Mouse (Mus musculus) heart, postnatal 36 days (tissue): ENCODE data around the gene Srrd. TPM values are rescaled to one million over a fixed set of nuclear protein-coding genes. Genes with fewer than 3 reads are reported as not detected.
A peak's percentile ranks its signal among the peaks of the same experiment; 100 is the strongest.

Experiments used
- DNase-seq, 2 experiments: peaks; one replicate each; pipeline ENCODE4 v3.0.0; 2021 to 2022
- intact Hi-C: fragments of 180-260 bp; cut with DNase I; formaldehyde crosslinking; loops from one replicate; pipeline ENCODE4 v1.15.1; 2025
- total RNA-seq, 2 experiments: library from RNA; stranded (reverse); gene quantifications; 2 replicates each; pipeline ENCODE4 v1.2.3; 2021

The Srrd gene
- total RNA-seq, 2 experiments from 2014 or later: 6.5 to 7.0 TPM

DNA sequence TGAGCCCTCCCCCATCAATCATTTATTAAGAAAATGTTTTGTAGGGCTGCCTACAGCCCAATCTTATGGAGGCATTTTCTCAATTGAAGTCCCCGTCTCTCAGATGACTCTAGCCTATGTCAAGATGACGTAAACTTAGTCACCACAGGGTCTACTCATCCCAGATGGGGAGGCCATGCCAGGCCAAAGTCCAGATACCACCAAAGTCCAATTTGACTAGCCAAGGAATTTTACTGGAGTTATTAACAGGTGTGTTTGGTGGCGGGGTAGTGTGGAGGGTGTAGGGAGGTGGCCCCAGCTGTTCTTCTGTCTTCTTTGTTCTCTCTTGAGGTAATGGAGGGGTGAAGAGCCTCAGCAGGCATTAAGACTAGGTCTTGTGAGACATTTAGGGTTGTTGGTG lies 17.2 kb upstream of the Srrd start:
- no peak for DNase-seq
- intact Hi-C loops: no loop called here

DNA sequence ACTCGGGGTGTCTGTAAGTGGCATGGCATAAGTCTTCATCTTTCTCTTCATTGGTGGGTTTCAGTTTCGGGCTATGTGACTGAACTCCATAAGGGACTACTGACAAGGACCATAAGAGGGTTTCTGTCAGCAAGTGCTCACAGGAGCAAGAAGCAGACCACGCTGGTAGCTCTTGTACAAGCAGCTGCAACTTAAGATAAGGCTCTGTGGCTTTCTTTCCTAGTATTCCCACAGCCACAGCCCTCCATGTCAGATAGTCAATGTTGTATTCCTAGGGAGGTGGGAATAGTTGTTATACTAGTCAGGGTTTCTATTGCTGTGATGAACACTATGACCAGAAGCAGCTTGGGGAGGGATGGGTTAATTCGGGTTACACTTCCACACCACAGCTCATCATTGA lies 16.7 kb upstream of the Srrd start:
- DNase-seq: no peak
- intact Hi-C loops: no loop called here

DNA sequence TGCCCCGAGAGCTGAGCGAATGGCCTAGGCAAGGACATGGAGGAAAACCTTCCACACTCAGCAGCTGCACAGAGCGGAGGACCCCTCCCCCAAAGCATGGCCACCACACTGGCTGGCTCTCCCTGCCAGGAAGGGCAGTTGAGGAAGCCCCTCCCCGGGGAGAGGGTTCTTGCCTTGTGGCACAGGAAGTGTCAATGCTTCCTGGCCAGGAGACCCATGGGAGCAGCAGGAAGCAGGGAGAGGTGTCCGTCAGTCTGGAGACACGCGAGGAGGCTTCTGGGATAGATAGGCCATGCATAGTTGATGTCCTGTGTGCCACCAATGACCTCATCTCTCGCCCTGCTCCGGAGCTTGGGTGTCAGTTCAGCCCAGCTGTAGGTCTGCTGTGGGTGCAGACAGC lies 13.5 kb upstream of the Srrd start:
- intact Hi-C loops: loop anchor here (1.0 kb wide), 1 partner anchor 85 kb away; no protein-coding TSS in a partner anchor
- DNase-seq: peak in 1 of 2 experiments; percentile 11

DNA sequence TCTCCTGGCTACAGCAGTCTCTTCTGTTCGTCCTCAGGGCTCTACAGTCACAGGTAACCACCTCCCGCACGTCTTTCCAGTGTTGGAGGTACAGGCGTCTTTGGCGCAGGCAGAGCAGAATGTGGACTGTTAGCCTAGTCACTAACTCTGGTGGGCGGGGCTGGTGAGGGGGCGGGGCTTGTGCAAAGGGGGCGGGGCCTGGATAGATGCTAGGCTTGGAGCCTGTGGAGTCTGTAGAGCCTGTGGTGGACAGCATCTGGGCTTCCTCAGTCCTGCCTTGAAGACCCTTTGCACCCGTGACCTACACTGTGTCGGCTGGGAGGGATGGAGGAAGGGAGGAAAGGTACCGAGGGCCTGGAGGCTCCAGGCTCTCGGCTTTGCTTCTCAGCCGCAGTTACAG lies 13.1 kb upstream of the Srrd start, which contains the start of gene Gm6583:
Gm6583 (minus strand) TSS at position 124 of the 400 bp plus-strand sequence.
- intact Hi-C loops: loop anchor here (1.0 kb wide), 1 partner anchor 85 kb away; no protein-coding TSS in a partner anchor

DNA sequence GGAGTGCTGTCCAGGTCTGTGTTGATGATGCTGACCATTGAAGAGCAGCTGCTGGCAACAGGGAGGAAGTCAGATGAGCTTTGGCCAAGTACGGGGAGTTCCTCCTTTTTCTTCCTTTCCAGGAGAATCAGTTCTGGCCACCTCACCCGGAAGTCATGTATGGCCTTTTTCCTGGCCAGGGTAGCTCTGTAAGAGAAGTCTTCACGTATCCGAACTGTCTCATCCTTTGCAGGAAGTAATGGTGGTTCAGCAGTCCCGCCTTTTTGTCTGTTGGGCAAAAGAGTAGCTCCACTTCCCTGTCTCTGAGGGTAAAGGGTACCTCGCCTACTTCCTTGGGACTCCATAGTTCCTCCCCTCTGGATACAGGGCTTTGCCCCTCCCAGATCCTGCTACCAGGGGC lies 12.7 kb upstream of the Srrd start:
- DNase-seq: peak in 1 of 2 experiments; percentile 16
- intact Hi-C loops: no loop called here

More for the DNA sequence above, 13.1 kb upstream of the Srrd start, which contains the start of gene Gm6583:
- DNase-seq: no peak

DNA sequence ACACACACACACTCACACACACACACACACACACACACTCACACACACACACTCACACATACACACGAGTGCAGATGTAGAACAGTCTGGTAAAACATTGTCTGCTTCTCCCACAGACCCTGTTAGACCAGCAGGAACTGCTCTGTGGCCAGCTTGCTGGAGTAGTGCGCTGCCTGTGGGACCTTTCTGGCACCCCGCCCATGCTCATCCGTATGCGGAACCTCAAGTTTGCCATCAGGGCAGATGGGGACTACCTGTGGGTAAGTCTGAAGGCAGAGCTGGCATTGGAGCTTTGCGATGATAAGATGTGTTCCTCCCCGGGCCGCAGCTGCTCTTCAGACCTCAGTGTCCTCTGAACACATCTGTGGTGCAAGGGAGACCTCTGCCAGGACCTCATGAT lies 6.3 kb upstream of the Srrd start:
- no peak for DNase-seq
- intact Hi-C loops: no loop called here

DNA sequence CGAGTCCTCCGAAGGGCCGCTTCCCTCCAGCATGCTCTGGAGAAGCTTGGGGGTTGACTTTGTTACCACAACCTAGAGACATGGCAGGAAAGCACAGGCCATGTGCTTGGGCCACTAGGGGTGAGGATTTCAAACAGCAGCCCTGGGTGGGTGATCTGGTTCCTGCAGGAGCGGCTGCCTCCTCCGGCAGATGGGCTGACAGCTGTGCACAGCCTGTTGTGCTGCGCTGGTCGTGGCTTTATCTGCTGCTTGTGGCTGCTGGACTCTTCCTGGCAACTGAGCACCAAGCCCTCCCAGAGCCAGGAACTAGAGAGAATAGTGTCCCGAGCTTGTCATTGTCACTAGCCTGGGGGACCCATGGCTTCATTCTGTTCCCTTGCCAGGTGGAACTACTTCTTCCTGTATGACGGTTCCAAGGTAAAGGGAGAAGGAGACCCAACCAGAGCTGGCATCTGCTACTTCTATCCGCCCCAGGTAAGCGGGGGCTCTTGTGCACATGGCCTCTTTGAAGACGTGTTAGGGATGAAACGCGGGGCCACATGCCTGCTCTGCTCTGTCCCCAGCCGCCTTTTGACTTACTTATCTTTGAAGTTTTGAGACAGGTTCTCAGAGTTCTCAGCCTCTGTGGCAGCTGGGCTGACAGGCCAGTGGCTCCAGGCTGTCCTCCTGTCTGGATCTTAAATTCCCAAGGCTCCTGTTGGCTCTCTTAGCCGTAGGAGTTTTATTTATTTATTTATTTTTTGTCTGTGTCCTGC lies 3.5 kb upstream of the Srrd start:
- intact Hi-C loops: no loop called here

DNA sequence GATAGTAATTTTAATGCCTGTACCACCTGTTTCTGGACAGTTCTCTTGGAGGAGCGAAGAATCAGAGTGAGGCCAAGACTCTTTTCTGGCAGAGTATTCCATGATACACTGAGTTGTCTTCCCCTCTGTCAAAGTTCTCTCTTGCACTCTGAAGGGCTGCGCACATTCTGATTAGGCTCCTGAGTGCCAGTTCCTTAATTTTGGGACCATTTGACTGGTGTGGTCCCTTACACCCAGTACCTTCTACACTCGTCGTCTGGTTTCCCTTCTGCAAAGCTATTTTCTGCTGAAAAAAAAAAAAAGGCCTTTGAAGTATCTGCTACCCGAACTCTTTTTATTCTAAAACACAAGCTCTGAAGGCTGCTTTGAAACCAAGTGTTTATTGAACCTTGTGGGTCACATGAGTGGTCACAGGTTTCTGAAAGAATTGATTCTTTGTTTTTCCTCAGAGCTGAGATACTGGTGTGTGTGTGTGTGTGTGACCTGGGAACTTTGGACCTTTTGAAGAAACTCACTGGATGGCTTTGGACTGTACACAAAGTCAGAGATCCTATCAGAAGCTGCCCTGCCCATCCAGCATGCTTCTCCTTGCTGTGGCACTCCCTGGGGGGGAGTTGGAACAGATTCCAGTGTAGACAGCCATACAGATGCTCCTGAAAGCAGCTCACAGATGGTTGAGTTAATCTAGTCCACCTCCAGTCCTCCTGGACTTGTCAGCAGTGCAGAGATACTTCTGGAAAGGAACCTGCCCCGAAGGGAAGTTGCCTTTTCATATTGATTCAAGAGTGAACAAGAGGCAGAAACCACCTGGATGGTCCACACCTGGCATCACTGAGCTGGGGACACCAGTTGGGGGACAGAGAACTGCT lies 1.5 kb upstream of the Srrd start:
- intact Hi-C loops: loop anchor here (5.0 kb wide), 2 partner anchors 67 to 83 kb away; partner anchors contain the start of gene Tpst2
- DNase-seq: no peak

More for the DNA sequence above, 3.5 kb upstream of the Srrd start:
- peak in 1 of 2 experiments; percentile 11 for DNase-seq

DNA sequence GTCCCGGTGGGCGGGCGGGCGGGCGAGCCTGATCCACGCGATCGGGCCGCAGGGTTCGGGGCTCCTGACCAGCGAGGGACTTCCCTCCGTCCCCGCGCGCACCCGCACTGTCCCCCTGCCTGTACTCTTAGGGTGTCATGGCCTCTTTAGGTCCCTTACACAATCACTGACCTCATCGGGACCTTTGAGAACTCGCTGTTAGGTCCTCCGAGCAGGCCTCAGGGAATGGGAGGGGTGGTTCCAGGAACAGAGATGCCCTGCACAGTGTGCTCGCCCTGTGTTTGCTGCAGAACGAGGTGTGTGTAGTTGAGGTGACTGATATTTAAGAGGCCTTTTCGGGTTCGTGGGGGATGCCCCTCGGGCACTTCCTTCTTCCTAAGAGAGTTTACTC lies 360 bp upstream of the Srrd start:
- no peak for DNase-seq

DNA sequence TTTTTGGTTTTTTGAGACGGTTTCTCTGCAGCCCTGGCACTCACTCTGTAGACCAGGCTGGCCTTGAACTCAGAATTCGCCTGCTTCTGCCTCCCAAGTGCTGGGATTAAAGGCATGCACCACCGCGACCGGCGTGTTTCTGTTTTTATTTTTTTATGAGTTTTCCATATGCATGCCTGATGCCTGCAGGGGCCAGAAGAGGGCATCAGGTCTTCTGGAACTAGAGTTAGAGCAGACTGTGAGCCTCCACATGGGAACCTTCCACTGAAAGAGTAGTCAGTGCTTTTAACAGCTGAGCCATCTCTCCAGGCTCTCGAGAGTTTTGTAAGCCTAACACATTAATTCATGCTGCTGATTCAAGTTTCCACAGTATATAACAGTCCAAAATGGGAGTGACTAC lies 3.6 kb downstream of the Srrd start:
- DNase-seq: no peak
- intact Hi-C loops: no loop called here

More for the DNA sequence above, 360 bp upstream of the Srrd start:
- intact Hi-C loops: loop anchor here (5.0 kb wide), 2 partner anchors 66 to 84 kb away; partner anchors contain the start of gene Tpst2

DNA sequence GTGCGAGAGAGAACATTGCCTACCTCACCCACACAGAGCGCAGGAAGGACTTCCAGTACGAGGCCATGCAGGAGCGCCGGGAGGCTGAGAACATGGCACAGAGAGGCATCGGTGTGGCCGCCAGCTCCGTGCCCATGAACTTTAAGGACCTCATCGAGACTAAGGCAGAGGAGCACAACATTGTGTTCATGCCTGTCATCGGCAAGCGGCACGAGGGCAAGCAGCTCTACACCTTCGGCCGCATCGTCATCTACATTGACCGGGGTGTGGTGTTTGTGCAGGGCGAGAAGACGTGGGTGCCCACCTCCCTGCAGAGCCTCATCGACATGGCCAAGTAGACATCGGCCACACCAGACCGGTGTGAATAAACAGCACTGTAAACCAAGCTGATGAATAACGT lies 5.8 kb downstream of the Srrd start:
- intact Hi-C loops: no loop called here
- no peak for DNase-seq

DNA sequence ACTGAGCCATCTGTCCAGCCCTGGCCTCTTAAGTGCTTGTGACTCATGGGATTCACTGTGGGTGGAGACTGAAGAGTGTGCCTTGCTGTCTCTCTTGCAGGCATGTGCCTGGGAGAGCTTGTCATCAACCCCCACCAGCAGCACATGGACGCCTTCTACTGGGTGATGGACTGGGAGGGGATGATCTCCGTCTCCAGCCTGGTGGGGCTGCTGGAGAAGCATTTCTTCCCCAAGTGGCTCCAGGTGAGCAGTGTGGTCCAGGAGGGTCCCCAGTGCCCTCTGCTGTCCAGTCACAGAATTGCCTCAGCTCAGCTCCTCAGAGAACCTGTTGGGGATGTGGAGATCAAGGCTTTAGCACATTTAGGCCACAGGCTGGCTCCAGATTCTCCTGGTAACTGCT lies 7.4 kb downstream of the Srrd start:
- peak; percentile 54 to 71 for DNase-seq
- intact Hi-C loops: loop anchor here (1.0 kb wide), 1 partner anchor 95 kb away; no protein-coding TSS in a partner anchor

DNA sequence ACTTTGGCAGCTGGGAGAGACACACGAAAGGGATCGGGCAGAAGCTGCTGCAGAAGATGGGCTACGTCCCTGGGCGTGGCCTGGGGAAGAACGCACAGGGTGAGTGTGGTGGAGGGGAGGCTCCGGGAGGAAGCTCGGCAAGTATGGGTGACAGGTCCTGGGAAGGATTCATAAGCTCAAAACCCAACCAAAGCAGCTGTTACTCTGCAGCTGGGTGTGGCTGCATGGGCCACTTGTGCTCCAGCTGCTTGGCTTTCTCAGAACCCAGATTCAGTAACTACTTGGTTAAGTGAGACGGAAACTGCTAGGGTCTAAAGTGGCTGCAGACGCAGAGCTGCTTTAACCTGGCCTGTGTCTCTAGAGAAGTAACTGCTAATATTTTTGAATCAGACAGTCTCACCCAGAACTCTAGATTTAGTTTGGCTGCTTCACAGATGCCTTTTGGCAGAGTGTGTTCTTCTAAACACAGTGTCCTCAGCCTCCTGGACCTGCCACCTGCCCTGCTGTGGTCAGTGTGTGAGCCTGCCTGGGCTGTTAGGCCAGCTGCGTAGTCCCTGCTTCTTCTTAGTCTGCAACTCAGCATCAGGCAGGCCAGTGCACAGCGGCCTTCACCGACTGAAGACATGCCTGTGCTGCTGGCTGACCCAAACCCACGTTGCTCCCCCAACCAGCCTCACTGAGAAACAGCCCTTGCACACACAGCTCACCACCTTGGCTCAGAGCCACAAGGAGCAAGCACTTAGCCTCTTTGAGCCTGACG lies 12.9 kb downstream of the Srrd start:
- DNase-seq: no peak
- intact Hi-C loops: no loop called here

DNA sequence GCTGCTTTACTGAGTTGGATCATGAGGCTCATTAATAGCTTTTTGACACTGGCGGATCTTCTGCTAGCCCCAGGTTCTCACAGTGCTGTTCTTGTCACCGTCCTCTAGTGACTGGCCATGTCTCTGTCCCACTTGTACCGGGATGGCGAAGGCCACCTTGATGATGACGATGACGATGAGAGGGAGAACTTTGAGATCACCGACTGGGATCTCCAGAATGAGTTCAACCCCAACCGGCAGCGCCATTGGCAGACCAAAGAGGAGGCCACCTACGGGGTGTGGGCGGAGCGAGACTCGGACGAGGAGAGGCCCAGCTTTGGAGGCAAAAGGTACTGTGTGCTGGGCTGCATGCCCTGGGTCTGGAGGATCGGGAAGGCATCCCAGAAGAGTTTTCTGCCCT lies 15.0 kb downstream of the Srrd start:
- no peak for DNase-seq
- intact Hi-C loops: loop anchor here (2.0 kb wide), 2 partner anchors 51 to 87 kb away; partner anchors contain the start of gene Tpst2

DNA sequence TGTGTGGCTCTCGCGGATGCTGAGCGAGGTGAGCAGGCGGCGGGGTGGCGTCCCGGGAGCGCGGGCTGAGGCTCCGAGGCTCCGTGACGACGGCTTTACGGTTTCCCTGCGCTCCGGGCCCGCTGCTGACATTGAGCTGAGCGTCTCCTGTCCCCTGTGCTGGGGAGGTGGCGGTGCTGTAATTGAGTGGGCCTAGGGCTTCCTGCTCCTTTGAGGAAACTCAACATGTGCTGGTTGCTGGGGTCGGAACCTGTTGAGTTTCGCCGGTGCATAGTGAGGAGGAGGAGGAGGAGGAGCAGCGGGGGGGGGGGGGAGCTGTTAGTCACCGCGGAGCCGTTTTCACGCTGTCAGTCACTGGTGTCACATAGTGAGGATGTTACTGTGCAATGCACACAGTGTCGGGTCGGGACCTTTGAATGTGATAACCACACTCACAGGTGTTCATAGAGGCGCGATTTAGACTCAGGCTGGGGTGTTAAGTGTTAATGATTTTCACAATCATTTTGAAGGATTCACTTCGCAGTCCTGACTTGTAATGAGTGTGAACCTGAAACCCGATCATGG lies 16.3 kb downstream of the Srrd start:
- intact Hi-C loops: loop anchor here (1.0 to 2.0 kb wide), 3 partner anchors 16 to 86 kb away; partner anchors contain the start of gene Tpst2
- no peak for DNase-seq

DNA sequence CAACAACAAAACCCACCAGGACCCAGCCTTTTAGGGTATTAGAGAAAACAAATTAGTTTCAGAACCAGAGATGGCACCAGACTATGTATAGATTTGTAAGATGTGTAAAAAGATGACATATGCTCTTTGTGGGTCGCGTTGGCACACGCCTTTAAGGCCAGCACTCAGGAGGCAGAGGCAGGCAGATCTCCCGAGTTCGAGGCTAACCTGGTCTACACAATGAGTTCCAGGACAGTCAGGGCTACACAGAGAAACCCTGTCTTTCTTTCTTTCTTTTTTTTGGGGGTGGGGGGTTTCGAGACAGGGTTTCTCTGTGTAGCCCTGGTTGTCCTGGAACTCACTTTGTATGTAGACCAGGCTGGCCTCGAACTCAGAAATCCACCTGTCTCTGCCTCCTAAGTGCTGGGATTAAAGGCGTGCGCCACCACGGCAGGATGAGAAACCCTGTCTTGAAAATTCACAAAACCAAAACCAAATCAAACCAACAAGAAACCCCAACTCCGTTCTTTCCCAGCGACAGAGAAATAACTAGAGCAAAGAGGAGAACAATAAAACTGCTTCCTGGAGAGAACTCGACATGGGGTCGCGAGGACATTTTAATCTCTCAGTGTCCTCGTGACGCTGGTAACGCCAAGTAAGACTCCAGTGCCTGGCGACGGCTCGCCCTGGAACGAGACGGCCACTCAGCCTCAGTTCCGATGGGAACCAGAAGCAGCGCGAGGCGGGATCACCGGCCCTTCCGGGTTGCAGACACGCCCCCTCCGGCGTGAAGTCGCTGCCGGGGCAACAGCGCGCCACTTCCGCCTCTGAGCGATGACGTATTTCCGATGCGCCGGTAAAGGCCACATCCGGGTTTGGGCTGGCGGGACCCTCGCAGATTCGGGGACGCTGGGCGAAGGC lies 17.0 kb downstream of the Srrd start, which contains the start of gene Tfip11:
Tfip11 (plus strand) TSS at position 813 of the 900 bp plus-strand sequence.
- intact Hi-C loops: loop anchor here (1.0 to 2.0 kb wide), 4 partner anchors 17 to 85 kb away; partner anchors contain the start of gene Tpst2
- DNase-seq: peak; percentile 97

DNA sequence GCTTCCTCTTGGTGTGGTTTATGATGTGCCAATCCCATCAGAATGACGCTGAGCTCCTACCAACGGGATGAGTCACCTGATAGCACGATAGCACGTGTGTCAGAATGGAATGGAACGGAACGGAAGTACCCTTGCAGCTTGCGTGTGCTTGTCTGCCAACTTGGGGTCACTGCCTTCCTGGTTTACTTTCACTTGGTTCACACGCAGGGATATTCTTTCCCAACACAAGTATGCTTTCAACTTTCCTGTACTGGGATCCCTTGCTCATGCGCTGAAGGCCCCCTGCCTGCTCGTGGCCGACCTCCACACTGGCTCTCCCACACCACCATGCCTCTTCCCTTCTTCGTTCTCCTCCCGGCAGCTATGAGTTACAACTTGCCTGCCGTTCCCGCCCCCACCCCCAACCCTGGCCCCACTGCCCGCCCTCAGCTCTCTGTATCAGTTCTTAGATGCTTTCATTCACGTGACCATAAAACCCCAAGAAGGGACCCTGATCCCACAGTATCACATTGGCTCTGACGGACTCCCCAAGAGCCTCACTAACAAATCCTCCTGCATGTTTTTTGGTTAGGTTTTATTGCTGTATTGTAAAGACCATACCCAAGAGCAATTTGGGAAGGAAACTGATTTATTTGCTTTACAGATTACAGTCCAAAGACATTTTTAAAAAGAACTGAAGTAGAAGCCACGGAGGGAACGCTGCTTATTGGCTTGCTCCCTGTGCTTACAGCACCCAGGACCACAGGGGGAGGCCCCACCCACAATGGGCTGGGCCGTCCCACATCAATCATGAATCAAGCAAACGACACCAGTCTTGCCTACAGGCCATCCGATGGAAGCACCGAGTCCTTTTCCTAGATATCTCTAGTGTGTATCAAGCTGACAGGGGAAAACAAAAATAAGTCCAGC lies 17.9 kb downstream of the Srrd start:
- intact Hi-C loops: loop anchor here (2.0 kb wide), 1 partner anchor 40 kb away; no protein-coding TSS in a partner anchor
- peak in 1 of 2 experiments; percentile 48 for DNase-seq

DNA sequence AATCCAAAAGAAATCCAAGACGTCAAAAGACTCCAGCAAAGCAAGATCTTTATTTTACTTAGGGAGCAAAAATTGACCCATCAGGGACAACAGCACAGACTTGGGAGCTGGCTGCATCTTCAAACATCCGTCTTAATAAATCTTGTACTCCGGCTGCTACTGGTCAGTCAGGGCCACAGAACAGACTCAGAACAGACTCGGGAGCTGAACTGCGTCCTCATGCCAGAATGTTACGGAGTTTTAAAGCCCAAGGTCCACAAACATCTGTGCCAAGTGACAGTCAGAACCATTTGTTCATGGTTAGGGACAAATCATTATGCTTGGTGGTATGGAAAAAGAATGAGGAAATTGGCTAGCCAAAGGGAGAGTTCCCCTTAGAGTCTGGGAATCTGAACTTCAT lies 19.6 kb downstream of the Srrd start:
- no peak for DNase-seq
- intact Hi-C loops: no loop called here
